Mouse (Mus musculus): ENCODE data around the gene Vegfd.

DNA sequence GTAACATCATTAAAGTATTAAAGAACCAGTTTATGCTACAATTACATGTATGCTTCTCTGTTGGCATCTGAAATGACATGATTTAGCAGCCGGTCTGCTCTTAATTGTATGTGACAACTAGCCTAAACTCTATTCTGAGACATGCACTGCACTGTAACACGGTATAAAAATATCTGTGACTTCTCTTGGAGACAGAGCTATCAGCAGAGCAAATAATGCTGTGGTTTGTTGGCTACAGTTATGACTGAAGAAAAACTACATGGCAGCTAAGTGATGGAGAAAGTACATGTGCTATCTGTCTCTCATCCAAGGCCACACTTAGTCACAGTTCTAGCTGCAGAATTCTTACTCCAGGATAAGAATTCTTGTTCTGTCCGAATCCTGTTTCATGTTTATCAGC, 24.2 kb upstream of the Vegfd start:
- TF ChIP-seq CTCF (IDR thresholded peaks at IDR 0.05; ENCODE audit: borderline replicate concordance, extremely low read depth, insufficient read depth, insufficient read length) (no peak), POLR2A (IDR thresholded peaks at IDR 0.05; ENCODE audit: borderline replicate concordance, extremely low read depth, insufficient read depth, insufficient read length, poor library complexity, severe bottlenecking) (no peak)

Data from brain, embryonic 14.5 days (tissue).